Mouse (Mus musculus): ENCODE results near the gene Gm42420.

DNA sequence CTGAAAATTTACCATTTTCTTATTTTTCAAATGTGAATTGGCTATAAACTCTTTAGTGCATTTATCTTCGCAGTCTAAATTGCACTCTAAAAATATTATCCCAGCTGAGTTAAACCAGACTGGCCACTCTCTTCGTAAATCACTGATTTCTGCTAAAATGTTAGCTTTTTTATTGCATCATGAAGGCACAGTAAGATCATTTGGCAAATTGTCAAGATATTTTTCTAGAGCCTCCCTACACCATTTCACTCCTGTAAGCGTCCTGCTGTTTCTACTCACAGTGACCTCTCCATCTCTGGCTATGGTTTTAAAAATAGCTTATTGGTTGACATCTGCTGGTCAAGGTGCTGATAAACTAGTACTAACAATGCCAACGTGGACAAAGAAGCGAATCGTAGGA is 20.5 kb downstream of the Gm42420 start:
- no peak for TF ChIP-seq CTCF (IDR thresholded peaks at IDR 0.05; ENCODE audit: insufficient read depth, low read depth, low read length)
- TF ChIP-seq POLR2A (IDR thresholded peaks at IDR 0.05; ENCODE audit: insufficient read depth, low read depth, low read length) = no peak

All from olfactory bulb, adult 2 months (tissue).